Mouse (Mus musculus) bone marrow macrophage, adult 2 months (primary cell): ENCODE data around the gene Fhl2.

Experiments used
- CTCF ChIP-seq: IDR thresholded peaks from 2 replicates; pipeline ENCODE4 v1.5.1; 2012; ENCODE audit warnings: low read depth, mild to moderate bottlenecking, low read length, moderate library complexity
- POLR2A ChIP-seq: IDR thresholded peaks from 2 replicates; pipeline ENCODE4 v1.6.1; 2012; ENCODE audit warnings: mild to moderate bottlenecking, low read depth, low read length, borderline replicate concordance

DNA sequence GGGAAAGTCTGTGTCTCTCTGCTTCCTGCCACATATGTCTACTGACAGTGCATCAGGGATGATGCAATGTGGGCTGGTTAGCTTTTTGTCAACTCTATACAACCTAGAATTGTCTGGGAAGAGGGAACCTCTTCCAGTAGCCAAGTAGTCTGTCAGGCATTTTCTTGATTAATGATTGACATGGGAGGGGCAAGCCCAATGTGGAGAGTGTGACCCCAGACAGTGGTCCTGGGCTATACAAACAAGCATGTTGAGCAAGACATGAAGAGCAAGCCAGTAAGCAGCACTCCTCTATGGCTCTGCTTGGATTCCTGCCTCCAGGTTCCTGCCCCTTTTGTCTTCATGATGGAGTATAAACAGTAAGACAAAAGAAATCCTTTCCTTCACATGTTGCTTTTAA, 69.6 kb downstream of the Fhl2 start:
- TF ChIP-seq CTCF (no peak), POLR2A (no peak)
